Mouse (Mus musculus) monocyte, adult 5-6 weeks (primary cell): Measurements from ENCODE around the gene Bmp5. TPM values are rescaled to one million over a fixed set of nuclear protein-coding genes. Genes with fewer than 3 reads are reported as not detected.
"Not testable (repeated sequence)": the region's sequence is repeated elsewhere in the genome, so short reads cannot be mapped to it uniquely, and the experiment has no call there.

Experiments used
- ATAC-seq: fragments of 153-309, 156-312 bp; replicated peaks from 2 replicates; pipeline ENCODE4 v1.8.0; 2017; ENCODE audit warnings: mild to moderate bottlenecking; ENCODE audit not compliant: low TSS enrichment, insufficient number of reproducible peaks, severe bottlenecking, poor library complexity, low FRiP score
- total RNA-seq: library from RNA; stranded (forward); fragments of 200-1000, 200-491, 200-594 nt; gene quantifications from 3 replicates; pipeline ENCODE4 v1.2.3, GENCODE M21; 2017

Bmp5 gene
- total RNA-seq = not detected in 3 replicates

GRCm38 (mm10) chr9:75775129-75775845 lies at the start of gene Bmp5:
Bmp5 (plus strand) TSS chr9:75775364.
- no peak for ATAC-seq

GRCm38 (mm10) chr9:75760075-75760474 lies 15.1 kb upstream of the Bmp5 start:
- no peak for ATAC-seq

GRCm38 (mm10) chr9:75761567-75761966 lies 13.6 kb upstream of the Bmp5 start:
- no peak for ATAC-seq

DNA sequence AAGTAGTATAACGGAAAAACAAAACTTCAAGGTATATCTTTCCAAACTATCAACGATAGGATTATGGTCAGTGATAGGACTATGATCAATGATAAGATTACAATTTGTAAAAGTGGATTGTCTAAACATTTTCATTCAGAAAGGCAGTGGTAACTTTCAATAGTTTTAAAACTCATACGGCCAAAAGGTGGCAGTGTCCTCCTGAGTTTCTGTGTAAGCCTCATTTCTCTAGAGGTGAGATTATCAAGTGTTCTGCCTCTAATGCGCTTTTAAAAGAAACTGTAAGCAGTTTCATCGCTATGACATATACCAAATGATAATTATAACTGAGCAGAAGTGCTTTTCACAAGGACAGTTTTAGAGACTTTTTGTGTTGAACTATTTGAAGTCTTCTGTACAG lies 12.7 kb upstream of the Bmp5 start:
- ATAC-seq = no peak

- no peak for ATAC-seq
These were observed 10.4 kb upstream of the Bmp5 start for GRCm38 (mm10) chr9:75764792-75765191.

GRCm38 (mm10) chr9:75766521-75766920 lies 8.6 kb upstream of the Bmp5 start:
- no peak for ATAC-seq

GRCm38 (mm10) chr9:75769042-75769441 lies 6.1 kb upstream of the Bmp5 start:
- no peak for ATAC-seq

GRCm38 (mm10) chr9:75776153-75776552 lies 989 bp downstream of the Bmp5 start:
- ATAC-seq = no peak

- no peak for ATAC-seq
These were observed 3.7 kb downstream of the Bmp5 start for GRCm38 (mm10) chr9:75778762-75779346.

GRCm38 (mm10) chr9:75780558-75781276 lies 5.6 kb downstream of the Bmp5 start:
- ATAC-seq = no peak

DNA sequence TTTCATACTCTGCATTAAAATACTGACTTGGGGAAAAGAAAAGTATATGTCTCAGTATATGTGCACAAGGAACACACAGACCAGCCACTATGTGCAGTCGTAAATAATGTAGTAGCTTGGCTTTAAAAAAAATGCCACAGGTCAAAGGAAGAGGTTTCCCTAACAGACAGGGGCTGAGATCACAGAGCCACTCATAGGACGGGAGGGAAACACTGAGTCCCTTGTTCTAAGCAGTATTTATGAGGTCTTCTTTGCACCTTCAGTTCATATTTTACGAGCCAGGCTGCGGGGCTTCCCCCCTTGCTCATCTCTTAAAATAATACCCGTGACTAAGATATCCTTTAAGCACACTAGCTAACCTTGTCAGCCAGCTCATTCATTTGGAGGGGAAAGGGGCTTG lies 6.4 kb downstream of the Bmp5 start:
- ATAC-seq = no peak

GRCm38 (mm10) chr9:75783573-75783972 lies 8.4 kb downstream of the Bmp5 start:
- ATAC-seq = no peak

DNA sequence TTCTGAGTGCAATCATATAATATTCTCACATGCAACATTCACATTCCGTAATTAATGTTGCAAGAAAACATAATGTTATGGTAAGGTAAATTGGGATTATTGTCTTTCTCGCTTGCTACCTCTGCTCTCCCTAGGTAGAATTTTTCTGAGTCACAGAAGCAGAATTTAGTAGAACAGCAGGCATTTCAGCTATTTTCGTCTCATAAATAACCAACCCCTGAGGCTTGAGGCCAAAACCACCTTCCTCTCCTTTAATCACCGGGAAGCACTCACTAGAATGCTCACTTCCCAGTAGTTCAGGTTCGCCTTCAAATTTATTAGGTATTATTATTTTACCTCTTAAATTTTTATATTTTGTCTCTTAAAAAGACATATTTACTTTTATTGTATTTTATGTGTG lies 10.8 kb downstream of the Bmp5 start:
- no peak for ATAC-seq

- no peak for ATAC-seq
These were observed 12.0 kb downstream of the Bmp5 start for GRCm38 (mm10) chr9:75787121-75787520.

DNA sequence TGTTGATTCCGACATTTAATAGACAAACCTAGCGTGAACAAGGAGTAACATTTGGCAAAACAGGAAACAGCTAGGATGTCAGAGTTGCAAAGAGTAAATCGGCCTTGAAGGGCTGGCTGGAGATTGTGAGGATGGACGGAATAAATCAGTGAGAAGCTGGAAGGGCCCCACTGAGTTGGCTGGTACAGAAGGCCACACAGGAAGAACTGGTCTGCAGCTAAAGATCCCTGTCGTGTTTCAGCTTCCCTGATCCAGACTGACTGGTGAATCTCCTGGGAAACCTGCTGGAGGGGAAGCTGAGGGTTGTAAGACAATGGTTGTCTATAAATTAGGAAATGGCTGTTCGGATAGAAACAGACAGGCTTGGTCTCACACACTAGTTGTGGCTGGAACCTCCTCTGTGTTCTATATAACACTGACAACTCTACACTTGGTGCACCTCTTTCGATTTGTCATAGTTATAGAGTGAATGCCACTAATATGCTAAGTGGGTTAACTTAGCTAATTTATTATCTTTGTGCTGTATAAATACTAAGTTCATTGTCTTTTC lies 14.8 kb downstream of the Bmp5 start:
- no peak for ATAC-seq

- ATAC-seq = no peak
These were observed 29.8 kb downstream of the Bmp5 start for GRCm38 (mm10) chr9:75804940-75805339.

DNA sequence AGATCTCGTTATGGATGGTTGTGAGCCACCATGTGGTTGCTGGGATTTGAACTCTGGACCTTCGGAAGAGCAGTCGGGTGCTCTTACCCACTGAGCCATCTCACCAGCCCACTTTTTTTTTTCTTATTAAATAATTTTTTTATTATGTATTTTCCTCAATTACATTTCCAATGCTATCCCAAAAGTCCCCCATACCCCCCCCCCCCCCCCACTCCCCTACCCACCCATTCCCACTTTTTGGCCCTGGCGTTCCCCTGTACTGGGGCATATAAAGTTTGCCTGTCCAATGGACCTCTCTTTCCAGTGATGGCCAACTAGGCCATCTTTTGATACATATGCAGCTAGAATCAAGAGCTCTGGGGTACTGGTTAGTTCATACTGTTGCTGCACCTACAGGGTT lies 33.0 kb downstream of the Bmp5 start:
- ATAC-seq = not testable (repeated sequence)

DNA sequence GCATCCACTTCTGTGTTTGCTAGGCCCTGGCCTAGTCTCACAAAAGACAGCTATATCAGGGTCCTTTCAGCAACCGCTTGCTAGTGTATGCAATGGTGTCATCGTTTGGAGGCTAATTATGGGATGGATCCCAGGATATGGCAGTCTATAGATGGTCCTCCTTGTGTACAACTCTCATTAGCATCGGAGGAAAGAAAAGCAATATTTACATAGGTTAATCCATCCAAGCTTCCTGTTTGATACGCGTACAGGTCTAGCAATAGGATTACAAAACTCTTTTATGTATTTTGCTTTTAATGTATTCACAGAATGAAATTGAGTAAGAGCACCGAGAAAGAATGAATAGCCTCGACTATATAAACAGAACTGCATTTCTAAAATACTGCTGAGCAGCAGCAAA lies 33.5 kb downstream of the Bmp5 start:
- ATAC-seq = no peak

- ATAC-seq = no peak
These were observed 40.0 kb downstream of the Bmp5 start for GRCm38 (mm10) chr9:75815161-75815560.

DNA sequence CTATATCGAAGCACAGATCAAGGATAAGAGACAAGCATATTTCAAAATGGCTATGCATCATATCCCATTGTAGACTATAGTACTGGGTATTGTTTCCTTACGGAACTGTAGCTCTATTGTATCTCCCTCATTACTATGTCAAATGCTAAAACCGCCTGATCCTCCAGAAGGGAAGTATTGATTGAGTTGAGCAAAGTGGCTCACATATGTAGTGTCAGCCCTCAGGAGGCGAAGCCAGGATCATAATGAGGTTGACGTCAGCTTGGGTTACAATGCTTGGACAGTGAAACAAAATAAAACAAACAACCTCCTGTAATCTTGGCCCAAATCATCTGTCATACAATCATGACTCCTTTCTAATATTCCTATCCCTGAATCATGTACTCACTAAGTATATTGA lies 43.2 kb downstream of the Bmp5 start:
- no peak for ATAC-seq
